Mouse (Mus musculus): ENCODE results near the gene Sp2. TPM values are rescaled to one million over a fixed set of nuclear protein-coding genes. Genes with fewer than 3 reads are reported as not detected.

The Sp2 gene
- polyA plus RNA-seq, 1 experiment from 2014 or later: 30.9 TPM

GRCm38 (mm10) chr11:96969746-96970145 is 13.0 kb downstream of the Sp2 start:
- DNase-seq (ENCODE audit: low spot score): no peak
- ATAC-seq (replicated peaks; ENCODE audit: low FRiP score): no peak
- Histone ChIP-seq H3K27me3 (ENCODE audit: control insufficient read depth, insufficient read depth, low read length) (no peaks in the 10 kb centered on the region), H3K27ac (ENCODE audit: low read depth, low read length) (no peak overlapping the region), H3K9me3 (ENCODE audit: control insufficient read depth, low read length) (no peaks in the 10 kb centered on the region), H3K9ac (ENCODE audit: low read length) (no peak overlapping the region), H3K4me3 (ENCODE audit: low read depth, low read length) (no peak overlapping the region), H3K36me3 (ENCODE audit: control insufficient read depth, insufficient read depth, low read length) (no peaks in the 10 kb centered on the region), H3K4me2 (ENCODE audit: low read depth, low read length, severe bottlenecking) (no peak overlapping the region), H3K4me1 (replicated peaks; ENCODE audit: control insufficient read depth, insufficient read depth, low read length) (0 out of 2 replicates have a peak, but pooled peaks cover 2% of the 10 kb centered on the region)
- WGBS: 94% methylated on average over 1 of the region's 1 CpGs

GRCm38 (mm10) chr11:96969280-96969722 is 13.5 kb downstream of the Sp2 start:
- 78% methylated on average over 5 of the region's 5 CpGs for WGBS

GRCm38 (mm10) chr11:96968476-96968875 is 14.3 kb downstream of the Sp2 start:
- no peak for DNase-seq (ENCODE audit: low spot score)
- no peaks in the 10 kb centered on the region for H3K9me3 ChIP-seq (ENCODE audit: control insufficient read depth, low read length)
- H3K27me3 ChIP-seq (ENCODE audit: control insufficient read depth, insufficient read depth, low read length): no peaks in the 10 kb centered on the region
- no peak overlapping the region for H3K9ac ChIP-seq (ENCODE audit: low read length)
- no peak overlapping the region for H3K4me3 ChIP-seq (ENCODE audit: low read depth, low read length)
- H3K27ac ChIP-seq (ENCODE audit: low read depth, low read length): no peak overlapping the region
- ATAC-seq (replicated peaks; ENCODE audit: low FRiP score): no peak
- 70% methylated on average over 6 of the region's 6 CpGs for WGBS
- no peak overlapping the region for H3K4me2 ChIP-seq (ENCODE audit: low read depth, low read length, severe bottlenecking)
- no peaks in the 10 kb centered on the region for H3K36me3 ChIP-seq (ENCODE audit: control insufficient read depth, insufficient read depth, low read length)
- H3K4me1 ChIP-seq (replicated peaks; ENCODE audit: control insufficient read depth, insufficient read depth, low read length): 0 out of 2 replicates have a peak, but pooled peaks cover 2% of the 10 kb centered on the region

More at GRCm38 (mm10) chr11:96969280-96969722, 13.5 kb downstream of the Sp2 start:
- H3K9me3 ChIP-seq (ENCODE audit: control insufficient read depth, low read length): no peaks in the 10 kb centered on the region
- no peak overlapping the region for H3K9ac ChIP-seq (ENCODE audit: low read length)
- H3K27ac ChIP-seq (ENCODE audit: low read depth, low read length): no peak overlapping the region
- ATAC-seq (replicated peaks; ENCODE audit: low FRiP score): no peak
- H3K4me2 ChIP-seq (ENCODE audit: low read depth, low read length, severe bottlenecking): no peak overlapping the region
- no peak overlapping the region for H3K4me3 ChIP-seq (ENCODE audit: low read depth, low read length)
- H3K4me1 ChIP-seq (replicated peaks; ENCODE audit: control insufficient read depth, insufficient read depth, low read length): 0 out of 2 replicates have a peak, but pooled peaks cover 2% of the 10 kb centered on the region
- H3K27me3 ChIP-seq (ENCODE audit: control insufficient read depth, insufficient read depth, low read length): no peaks in the 10 kb centered on the region
- H3K36me3 ChIP-seq (ENCODE audit: control insufficient read depth, insufficient read depth, low read length): no peaks in the 10 kb centered on the region
- DNase-seq (ENCODE audit: low spot score): no peak

GRCm38 (mm10) chr11:96967544-96968269 is 15.1 kb downstream of the Sp2 start:
- no peak for ATAC-seq (replicated peaks; ENCODE audit: low FRiP score)
- Histone ChIP-seq H3K9ac (ENCODE audit: low read length) (no peak overlapping the region), H3K9me3 (ENCODE audit: control insufficient read depth, low read length) (no peaks in the 10 kb centered on the region), H3K4me3 (ENCODE audit: low read depth, low read length) (no peak overlapping the region), H3K4me2 (ENCODE audit: low read depth, low read length, severe bottlenecking) (no peak overlapping the region), H3K36me3 (ENCODE audit: control insufficient read depth, insufficient read depth, low read length) (no peaks in the 10 kb centered on the region), H3K27me3 (ENCODE audit: control insufficient read depth, insufficient read depth, low read length) (no peaks in the 10 kb centered on the region), H3K27ac (ENCODE audit: low read depth, low read length) (no peak overlapping the region), H3K4me1 (replicated peaks; ENCODE audit: control insufficient read depth, insufficient read depth, low read length) (0 out of 2 replicates have a peak, but pooled peaks cover 2% of the 10 kb centered on the region)
- WGBS: 90% methylated on average over 11 of the region's 11 CpGs
- DNase-seq (ENCODE audit: low spot score): no peak

- Histone ChIP-seq H3K9me3 (ENCODE audit: control insufficient read depth, low read length) (no peaks in the 10 kb centered on the region), H3K36me3 (ENCODE audit: control insufficient read depth, insufficient read depth, low read length) (no peaks in the 10 kb centered on the region), H3K9ac (ENCODE audit: low read length) (no peak overlapping the region), H3K27me3 (ENCODE audit: control insufficient read depth, insufficient read depth, low read length) (no peaks in the 10 kb centered on the region), H3K27ac (ENCODE audit: low read depth, low read length) (no peak overlapping the region), H3K4me3 (ENCODE audit: low read depth, low read length) (no peak overlapping the region), H3K4me2 (ENCODE audit: low read depth, low read length, severe bottlenecking) (no peak overlapping the region), H3K4me1 (replicated peaks; ENCODE audit: control insufficient read depth, insufficient read depth, low read length) (no peaks in the 10 kb centered on the region)
- DNase-seq (ENCODE audit: low spot score) (no peak), ATAC-seq (replicated peaks; ENCODE audit: low FRiP score) (no peak)
- WGBS: 91% methylated on average over 13 of the region's 13 CpGs
Observed at GRCm38 (mm10) chr11:96966914-96967543, 15.7 kb downstream of the Sp2 start.

- WGBS: 93% methylated on average over 3 of the region's 3 CpGs
- H3K4me3 ChIP-seq (ENCODE audit: low read depth, low read length): no peak overlapping the region
- no peak overlapping the region for H3K27ac ChIP-seq (ENCODE audit: low read depth, low read length)
- H3K36me3 ChIP-seq (ENCODE audit: control insufficient read depth, insufficient read depth, low read length): peaks cover under 1% of the 10 kb centered on the region; the same call in 1 of the 2 replicates
- H3K9ac ChIP-seq (ENCODE audit: low read length): no peak overlapping the region
- ATAC-seq (replicated peaks; ENCODE audit: low FRiP score) (no peak), DNase-seq (ENCODE audit: low spot score) (no peak)
- H3K27me3 ChIP-seq (ENCODE audit: control insufficient read depth, insufficient read depth, low read length): no peaks in the 10 kb centered on the region
- H3K4me1 ChIP-seq (replicated peaks; ENCODE audit: control insufficient read depth, insufficient read depth, low read length): no peaks in the 10 kb centered on the region
- H3K9me3 ChIP-seq (ENCODE audit: control insufficient read depth, low read length): no peaks in the 10 kb centered on the region
- H3K4me2 ChIP-seq (ENCODE audit: low read depth, low read length, severe bottlenecking): no peak overlapping the region
Observed at GRCm38 (mm10) chr11:96966172-96966571, 16.6 kb downstream of the Sp2 start.

- peaks cover 6% of the 10 kb centered on the region; the same call in 1 of the 2 replicates for H3K36me3 ChIP-seq (ENCODE audit: control insufficient read depth, insufficient read depth, low read length)
- H3K27ac ChIP-seq (ENCODE audit: low read depth, low read length): no peak overlapping the region
- WGBS: 24% methylated on average over 8 of the region's 8 CpGs
Observed at GRCm38 (mm10) chr11:96963580-96963979, 19.2 kb downstream of the Sp2 start.

GRCm38 (mm10) chr11:96957061-96957805 is 25.5 kb downstream of the Sp2 start:
- Histone ChIP-seq H3K4me2 (ENCODE audit: low read depth, low read length, severe bottlenecking) (no peak overlapping the region), H3K36me3 (ENCODE audit: control insufficient read depth, insufficient read depth, low read length) (peaks cover 16% of the 10 kb centered on the region; the same call in 1 of the 2 replicates), H3K4me1 (replicated peaks; ENCODE audit: control insufficient read depth, insufficient read depth, low read length) (no peaks in the 10 kb centered on the region), H3K9me3 (ENCODE audit: control insufficient read depth, low read length) (no peaks in the 10 kb centered on the region), H3K9ac (ENCODE audit: low read length) (no peak overlapping the region), H3K27ac (ENCODE audit: low read depth, low read length) (no peak overlapping the region), H3K4me3 (ENCODE audit: low read depth, low read length) (no peak overlapping the region), H3K27me3 (ENCODE audit: control insufficient read depth, insufficient read depth, low read length) (no peaks in the 10 kb centered on the region)
- no peak for ATAC-seq (replicated peaks; ENCODE audit: low FRiP score)
- no peak for DNase-seq (ENCODE audit: low spot score)
- 90% methylated on average over 10 of the region's 10 CpGs for WGBS

More at GRCm38 (mm10) chr11:96963580-96963979, 19.2 kb downstream of the Sp2 start:
- Histone ChIP-seq H3K4me3 (ENCODE audit: low read depth, low read length) (no peak overlapping the region), H3K27me3 (ENCODE audit: control insufficient read depth, insufficient read depth, low read length) (no peaks in the 10 kb centered on the region), H3K9me3 (ENCODE audit: control insufficient read depth, low read length) (no peaks in the 10 kb centered on the region), H3K9ac (ENCODE audit: low read length) (no peak overlapping the region), H3K4me1 (replicated peaks; ENCODE audit: control insufficient read depth, insufficient read depth, low read length) (no peaks in the 10 kb centered on the region), H3K4me2 (ENCODE audit: low read depth, low read length, severe bottlenecking) (no peak overlapping the region)
- ATAC-seq (replicated peaks; ENCODE audit: low FRiP score) (0 out of 2 replicates have a peak, but pooled peaks have one; percentile 51), DNase-seq (ENCODE audit: low spot score) (peak; percentile 91)

Measured in forebrain, embryonic 11.5 days (tissue).